Mouse (Mus musculus): Measurements from ENCODE around the gene M1ap.

GRCm38 (mm10) chr6:82917778-82918129 lies 28.9 kb upstream of the M1ap start:
- TF ChIP-seq GATA1 (IDR thresholded peaks at IDR 0.05; ENCODE audit: low read length) (no peak), TAL1 (IDR thresholded peaks at IDR 0.05; ENCODE audit: low read length) (no peak)

Measured in erythroblast, embryonic 14.5 days (primary cell).